Mouse (Mus musculus) embryonic facial prominence, embryonic 10.5 days (tissue): Measurements from ENCODE around the gene Kcnk3. TPM values are rescaled to one million over a fixed set of nuclear protein-coding genes. Genes with fewer than 3 reads are reported as not detected.

Experiments
- DNase-seq: peaks from one replicate; pipeline ENCODE4 v3.0.0-alpha.2; 2017; ENCODE audit warnings: low spot score
- H3K27ac ChIP-seq: fragments of 300-500 bp; sonication (generic); replicated peaks from 2 replicates; pipeline ENCODE4 v1.5.1; 2016; ENCODE audit warnings: mild to moderate bottlenecking
- H3K27me3 ChIP-seq: fragments of 300-500 bp; sonication (generic); replicated peaks from 2 replicates; pipeline ENCODE4 v1.6.1; 2016; ENCODE audit warnings: low read depth, mild to moderate bottlenecking; ENCODE audit not compliant: poor library complexity, severe bottlenecking
- H3K36me3 ChIP-seq: fragments of 300-500 bp; sonication (generic); replicated peaks from 2 replicates; pipeline ENCODE4 v1.6.1; 2016; ENCODE audit warnings: mild to moderate bottlenecking, moderate library complexity
- H3K4me1 ChIP-seq: fragments of 300-500 bp; sonication (generic); 2 replicates; pipeline ENCODE4 v1.6.1; 2016
- H3K4me3 ChIP-seq: fragments of 300-500 bp; sonication (generic); 2 replicates; pipeline ENCODE4 v1.5.1; 2016; ENCODE audit warnings: mild to moderate bottlenecking, moderate library complexity
- H3K9me3 ChIP-seq: fragments of 300-500 bp; sonication (generic); 2 replicates; pipeline ENCODE4 v1.6.1; 2016; ENCODE audit warnings: mild to moderate bottlenecking
- WGBS: fragments of 180-500 bp; shearing (Covaris S2); methylation state at CpG from one replicate; pipeline ENCODE4 v1.1.7; 2016; 5-methylcytosine and 5-hydroxymethylcytosine counted together
- polyA plus RNA-seq: library from polyadenylated mRNA; unstranded; fragments of >200 nt; fragmentation: Nextera tagmentation; extraction: Ambion mirVana; gene quantifications from 2 replicates; pipeline ENCODE4 v1.2.1, GENCODE M21; 2016

Gene Kcnk3
- polyA plus RNA-seq, 1 experiment from 2014 or later = 0.26 TPM

GRCm38 (mm10) chr5:30653246-30653645 lies 65.3 kb downstream of the Kcnk3 start:
- H3K4me1 ChIP-seq = peaks cover 15% of the 10 kb centered on the region
- H3K27me3 ChIP-seq = no peaks in the 10 kb centered on the region
- peaks cover 50% of the 10 kb centered on the region for H3K36me3 ChIP-seq
- WGBS = 90% methylated on average over 6 of the region's 6 CpGs
- no peak overlapping the region for H3K4me3 ChIP-seq
- DNase-seq = no peak
- no peaks in the 10 kb centered on the region for H3K9me3 ChIP-seq
- no peak overlapping the region for H3K27ac ChIP-seq

GRCm38 (mm10) chr5:30655042-30655441 lies 67.1 kb downstream of the Kcnk3 start:
- Histone ChIP-seq H3K36me3 (peaks cover 50% of the 10 kb centered on the region), H3K9me3 (no peaks in the 10 kb centered on the region), H3K27ac (no peak overlapping the region), H3K27me3 (no peaks in the 10 kb centered on the region), H3K4me3 (no peak overlapping the region), H3K4me1 (no peaks in the 10 kb centered on the region)
- WGBS = 86% methylated on average over 8 of the region's 8 CpGs
- DNase-seq = no peak

GRCm38 (mm10) chr5:30655526-30656195 lies 67.7 kb downstream of the Kcnk3 start:
- H3K4me1 ChIP-seq = no peaks in the 10 kb centered on the region
- peaks cover 50% of the 10 kb centered on the region for H3K36me3 ChIP-seq
- DNase-seq = no peak
- no peak overlapping the region for H3K27ac ChIP-seq
- H3K9me3 ChIP-seq = no peaks in the 10 kb centered on the region
- 92% methylated on average over 6 of the region's 6 CpGs for WGBS
- no peaks in the 10 kb centered on the region for H3K27me3 ChIP-seq
- no peak overlapping the region for H3K4me3 ChIP-seq

GRCm38 (mm10) chr5:30659042-30659441 lies 71.1 kb downstream of the Kcnk3 start:
- Histone ChIP-seq H3K9me3 (no peaks in the 10 kb centered on the region), H3K27me3 (no peaks in the 10 kb centered on the region), H3K4me3 (no peak overlapping the region), H3K36me3 (peaks cover 39% of the 10 kb centered on the region), H3K27ac (no peak overlapping the region), H3K4me1 (no peaks in the 10 kb centered on the region)
- no peak for DNase-seq
- WGBS = 84% methylated on average over 4 of the region's 4 CpGs

- Histone ChIP-seq H3K4me3 (no peak overlapping the region), H3K27ac (no peak overlapping the region), H3K27me3 (no peaks in the 10 kb centered on the region), H3K36me3 (peaks cover 30% of the 10 kb centered on the region), H3K9me3 (no peaks in the 10 kb centered on the region), H3K4me1 (no peaks in the 10 kb centered on the region)
- DNase-seq = no peak
- WGBS = 87% methylated on average over 1 of the region's 1 CpGs
Observed at GRCm38 (mm10) chr5:30660278-30660677, 72.3 kb downstream of the Kcnk3 start.

GRCm38 (mm10) chr5:30660813-30661212 lies 72.8 kb downstream of the Kcnk3 start:
- DNase-seq = no peak
- Histone ChIP-seq H3K9me3 (no peaks in the 10 kb centered on the region), H3K36me3 (peaks cover 25% of the 10 kb centered on the region), H3K4me3 (no peak overlapping the region), H3K27me3 (no peaks in the 10 kb centered on the region), H3K4me1 (no peaks in the 10 kb centered on the region), H3K27ac (no peak overlapping the region)
- WGBS = 93% methylated on average over 5 of the region's 5 CpGs

- Histone ChIP-seq H3K9me3 (no peaks in the 10 kb centered on the region), H3K4me1 (peaks cover 26% of the 10 kb centered on the region), H3K36me3 (peaks cover 23% of the 10 kb centered on the region), H3K27ac (no peak overlapping the region), H3K27me3 (no peaks in the 10 kb centered on the region), H3K4me3 (no peak overlapping the region)
- 91% methylated on average over 9 of the region's 9 CpGs for whole genome bisulfite sequencing
- no peak for DNase-seq
Observed at GRCm38 (mm10) chr5:30665360-30665759, 77.4 kb downstream of the Kcnk3 start.

GRCm38 (mm10) chr5:30665968-30666367 lies 78.0 kb downstream of the Kcnk3 start:
- WGBS = 71% methylated on average over 6 of the region's 6 CpGs

GRCm38 (mm10) chr5:30666391-30667195 lies 78.6 kb downstream of the Kcnk3 start, which contains the start of gene Cenpa:
Cenpa (plus strand) TSS chr5:30666777.
- H3K4me3 ChIP-seq = peak within 1 kb of the TSS; percentile 84
- peak within 1 kb of the TSS; percentile 97 for H3K27ac ChIP-seq
- H3K36me3 ChIP-seq = peaks cover 35% of the 10 kb centered on the region
- H3K9me3 ChIP-seq = no peaks in the 10 kb centered on the region
- no peaks in the 10 kb centered on the region for H3K27me3 ChIP-seq
- peaks cover 26% of the 10 kb centered on the region for H3K4me1 ChIP-seq
- under 1% methylated on average over 40 of the region's 40 CpGs for WGBS
- DNase-seq = peak; percentile 91

More at GRCm38 (mm10) chr5:30665968-30666367, 78.0 kb downstream of the Kcnk3 start:
- Histone ChIP-seq H3K36me3 (peaks cover 29% of the 10 kb centered on the region), H3K4me3 (peak overlapping the region; percentile 84), H3K27me3 (no peaks in the 10 kb centered on the region), H3K9me3 (no peaks in the 10 kb centered on the region), H3K4me1 (peaks cover 26% of the 10 kb centered on the region), H3K27ac (peak overlapping the region; percentile 97)
- DNase-seq = no peak

GRCm38 (mm10) chr5:30667215-30667614 lies 79.2 kb downstream of the Kcnk3 start:
- Histone ChIP-seq H3K4me1 (peaks cover 26% of the 10 kb centered on the region), H3K27ac (peak overlapping the region; percentile 97), H3K36me3 (peaks cover 41% of the 10 kb centered on the region), H3K27me3 (no peaks in the 10 kb centered on the region), H3K4me3 (peak overlapping the region; percentile 84), H3K9me3 (no peaks in the 10 kb centered on the region)
- under 1% methylated on average over 13 of the region's 13 CpGs for WGBS
- DNase-seq = no peak

- DNase-seq = no peak
- 7% methylated on average over 3 of the region's 3 CpGs for WGBS
- peak overlapping the region; percentile 97 for H3K27ac ChIP-seq
- H3K27me3 ChIP-seq = no peaks in the 10 kb centered on the region
- H3K4me3 ChIP-seq = peak overlapping the region; percentile 84
- peaks cover 46% of the 10 kb centered on the region for H3K36me3 ChIP-seq
- peaks cover 26% of the 10 kb centered on the region for H3K4me1 ChIP-seq
- no peaks in the 10 kb centered on the region for H3K9me3 ChIP-seq
Observed at GRCm38 (mm10) chr5:30667686-30668085, 79.7 kb downstream of the Kcnk3 start.

GRCm38 (mm10) chr5:30668637-30669495 lies 80.9 kb downstream of the Kcnk3 start:
- no peak for DNase-seq
- Histone ChIP-seq H3K9me3 (no peaks in the 10 kb centered on the region), H3K27me3 (no peaks in the 10 kb centered on the region), H3K4me3 (peak overlapping the region; percentile 84), H3K27ac (no peak overlapping the region), H3K4me1 (peaks cover 26% of the 10 kb centered on the region), H3K36me3 (peaks cover 58% of the 10 kb centered on the region)
- 94% methylated on average over 9 of the region's 9 CpGs for WGBS
